Mouse (Mus musculus) regulatory T cell (primary cell): ENCODE measurements around the gene Tgm7.
"Not testable (repeated sequence)": the region's sequence is repeated elsewhere in the genome, so short reads cannot be mapped to it uniquely, and the experiment has no call there.

Experiments
- in situ Hi-C: fragments of 300-600 bp; cut with MboI, MseI; formaldehyde crosslinking; loops from one replicate; pipeline ENCODE4 v1.15.1; 2025; ENCODE audit warnings: high pct_unique_total_duplicates

Tgm7 gene

DNA sequence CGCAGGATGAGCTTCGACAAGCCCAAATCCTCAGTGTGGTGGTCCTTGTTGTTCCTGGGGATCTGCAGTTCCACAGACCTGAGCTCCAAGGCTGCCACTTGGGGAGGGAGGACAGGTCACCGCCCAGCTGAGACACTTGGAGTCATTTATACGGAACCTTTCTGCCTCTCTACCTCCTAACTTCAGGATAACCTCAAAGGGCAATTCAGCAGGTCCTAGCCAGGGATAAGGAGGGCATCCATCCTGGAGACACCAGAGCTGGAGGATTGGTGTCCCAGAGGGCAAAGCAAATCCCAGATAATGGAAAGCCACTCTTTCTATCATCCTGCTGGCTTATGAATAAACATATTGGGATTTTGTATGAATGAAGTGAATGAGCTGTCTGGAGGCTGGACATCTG is at the start of gene Tgm7:
Gene Tgm7, minus strand, starts transcription at position 101 of the 400 bp plus-strand sequence.
- in situ Hi-C loops, result no loop called here

DNA sequence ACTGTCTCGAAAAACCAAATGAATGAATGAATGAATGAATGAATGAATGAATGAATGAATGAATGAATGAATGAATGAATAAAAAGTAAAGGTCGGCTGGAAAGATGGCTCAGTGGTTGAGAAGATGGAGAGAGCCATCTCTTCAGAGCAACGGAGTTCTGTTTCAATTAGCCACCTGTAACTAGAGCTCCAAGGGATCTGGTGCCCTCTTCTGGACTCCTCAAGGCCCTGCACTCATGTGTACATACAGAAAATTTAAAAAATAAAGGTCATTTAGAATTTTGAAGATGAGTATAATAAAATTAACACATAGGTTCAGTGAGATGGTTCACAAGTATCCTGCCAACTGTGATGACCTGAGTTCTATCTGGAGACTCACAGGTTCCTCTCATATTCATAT is 43.5 kb upstream of the Tgm7 start:
- in situ Hi-C loops, result no loop called here

DNA sequence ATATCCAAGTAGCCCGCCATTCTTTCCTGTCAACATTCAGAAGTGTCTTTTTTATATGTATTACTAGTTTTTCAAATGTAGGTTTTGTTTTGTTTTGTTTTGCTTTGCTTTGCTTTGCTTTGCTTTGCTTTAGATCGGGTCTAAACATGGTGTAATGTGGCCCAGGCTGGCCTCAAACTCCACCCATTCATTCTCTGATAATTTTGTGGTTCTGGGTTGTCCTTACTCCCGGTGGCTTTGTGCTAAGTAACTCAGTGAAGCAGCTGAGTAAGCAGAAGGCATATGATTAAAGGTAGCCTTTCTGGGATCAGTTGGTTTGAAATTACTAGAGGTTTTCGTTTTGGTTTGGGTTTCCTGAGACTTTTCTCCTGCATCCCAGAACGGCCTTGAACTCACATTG is 40.1 kb upstream of the Tgm7 start:
- in situ Hi-C loops, result no loop called here

- in situ Hi-C loops, result loop anchor here (5.0 kb wide), 1 partner anchor 170 kb away; the partner anchor contains the start of gene Ubr1
These were observed 32.8 kb upstream of the Tgm7 start for GRCm38 (mm10) chr2:121142415-121142814.

GRCm38 (mm10) chr2:121141216-121142035 is 31.8 kb upstream of the Tgm7 start:
- in situ Hi-C loops, result loop anchor here (5.0 kb wide), 1 partner anchor 169 kb away; the partner anchor contains the start of gene Ubr1

- in situ Hi-C loops, result loop anchor here (5.0 kb wide), 1 partner anchor 168 kb away; the partner anchor contains the start of gene Ubr1
These were observed 30.7 kb upstream of the Tgm7 start, which contains the start of the genes Adal and Lcmt2 for GRCm38 (mm10) chr2:121140018-121140882. Gene Adal, plus strand, starts transcription at chr2:121140428. Gene Lcmt2, minus strand, starts transcription at chr2:121140653.

GRCm38 (mm10) chr2:121139266-121140017 is 29.8 kb upstream of the Tgm7 start:
- in situ Hi-C loops, result loop anchor here (5.0 kb wide), 1 partner anchor 167 kb away; the partner anchor contains the start of gene Ubr1

GRCm38 (mm10) chr2:121137371-121137770 is 27.8 kb upstream of the Tgm7 start:
- in situ Hi-C loops, result no loop called here

DNA sequence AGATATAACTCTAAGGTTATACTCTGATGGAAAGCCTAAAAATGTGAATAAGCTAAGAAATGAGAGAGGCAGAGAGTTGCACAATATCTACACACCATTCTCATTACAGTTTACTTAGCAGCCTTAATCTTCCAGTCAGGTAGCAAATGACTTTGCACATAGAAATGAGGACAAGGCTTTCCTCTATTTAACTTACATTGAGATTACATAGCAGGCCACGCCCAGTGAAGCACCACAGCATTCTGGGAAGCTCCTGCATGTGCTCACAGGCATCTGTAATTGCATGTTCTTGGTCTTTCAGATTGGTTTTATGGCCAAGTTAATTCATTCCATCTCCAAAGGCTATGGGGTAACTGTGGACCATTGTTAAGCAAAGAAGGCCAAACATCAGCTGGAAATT is 23.2 kb upstream of the Tgm7 start:
- in situ Hi-C loops, result no loop called here

GRCm38 (mm10) chr2:121128865-121129620 is 19.4 kb upstream of the Tgm7 start:
- in situ Hi-C loops, result no loop called here

DNA sequence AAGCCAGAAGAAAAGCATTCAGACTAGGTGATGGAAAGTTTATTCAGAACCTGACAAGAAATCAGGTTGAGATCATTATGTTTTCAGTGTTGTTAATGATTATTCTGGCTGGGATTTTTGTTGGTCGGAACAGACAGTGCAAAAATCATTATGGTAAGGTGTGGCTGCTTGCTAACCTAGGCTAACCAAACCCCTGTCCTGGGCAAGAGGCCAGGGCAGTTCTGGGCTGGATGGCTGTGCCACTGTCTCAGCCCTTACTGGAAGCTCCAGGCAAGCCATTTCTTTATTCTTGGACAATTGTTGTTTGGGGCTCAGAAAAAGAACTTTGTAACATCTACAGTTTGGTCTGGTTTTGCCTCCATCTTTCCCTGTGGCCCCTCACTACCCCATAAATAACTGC is 17.9 kb upstream of the Tgm7 start:
- in situ Hi-C loops, result no loop called here

DNA sequence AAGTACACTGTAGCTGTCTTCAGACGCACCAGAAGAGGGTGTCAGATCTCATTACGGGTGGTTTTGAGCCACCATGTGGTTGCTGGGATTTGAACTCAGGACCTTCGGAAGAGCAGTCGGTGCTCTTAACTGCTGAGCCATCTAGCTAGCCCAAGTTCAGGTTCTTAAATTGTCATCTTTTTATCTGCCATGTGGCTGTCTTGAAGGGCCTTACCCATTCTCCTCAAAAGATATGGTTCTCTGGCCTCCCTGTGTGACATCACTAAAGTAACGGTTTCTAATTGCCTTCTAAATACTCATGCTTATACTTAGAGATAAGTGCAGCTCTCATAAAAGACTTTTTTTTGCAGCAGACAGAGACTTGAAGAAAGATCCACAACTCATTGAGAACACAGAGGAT is 16.7 kb upstream of the Tgm7 start:
- in situ Hi-C loops, result not testable (repeated sequence)

- in situ Hi-C loops, result no loop called here
These were observed 9.7 kb upstream of the Tgm7 start for GRCm38 (mm10) chr2:121119260-121119659.

DNA sequence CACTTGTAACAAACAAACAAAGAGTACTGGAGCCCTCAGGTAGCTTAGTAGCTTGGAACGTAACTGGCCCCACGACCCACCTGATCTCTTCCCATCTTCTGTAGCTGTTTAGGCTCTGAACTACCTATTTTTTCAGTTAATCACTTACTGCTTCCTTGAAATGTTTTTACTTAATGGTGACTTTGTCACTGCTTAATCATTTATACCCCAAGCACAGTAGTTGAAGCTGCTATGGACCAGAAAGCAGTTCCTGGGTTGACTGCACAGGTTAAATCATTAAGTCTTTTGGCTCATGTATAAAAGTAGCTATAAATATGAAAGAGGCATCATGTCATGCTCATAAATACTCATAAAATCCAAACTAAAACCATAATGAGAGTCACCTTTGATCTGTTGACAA is 5.8 kb upstream of the Tgm7 start:
- in situ Hi-C loops, result no loop called here

GRCm38 (mm10) chr2:121105940-121106339 is 3.7 kb downstream of the Tgm7 start:
- in situ Hi-C loops, result no loop called here

DNA sequence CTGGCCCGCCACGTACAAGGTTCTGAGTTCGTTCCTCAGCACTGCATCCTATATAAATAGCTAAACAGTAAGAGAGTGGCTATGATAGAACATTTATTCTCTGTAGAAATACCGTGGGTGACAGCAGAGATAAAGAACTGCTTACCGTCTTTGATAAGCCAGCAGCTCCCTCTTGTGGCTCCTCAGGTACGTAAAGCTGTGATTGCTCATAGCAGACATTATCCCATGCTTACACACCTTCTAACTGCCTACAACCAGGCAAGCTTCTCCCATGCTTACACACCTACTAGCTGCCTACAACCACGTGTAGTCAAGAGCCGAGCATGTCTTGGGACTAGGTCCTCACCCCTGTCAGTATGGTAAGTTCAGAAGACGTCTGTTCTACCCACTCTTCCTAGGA is 7.5 kb downstream of the Tgm7 start:
- in situ Hi-C loops, result no loop called here

DNA sequence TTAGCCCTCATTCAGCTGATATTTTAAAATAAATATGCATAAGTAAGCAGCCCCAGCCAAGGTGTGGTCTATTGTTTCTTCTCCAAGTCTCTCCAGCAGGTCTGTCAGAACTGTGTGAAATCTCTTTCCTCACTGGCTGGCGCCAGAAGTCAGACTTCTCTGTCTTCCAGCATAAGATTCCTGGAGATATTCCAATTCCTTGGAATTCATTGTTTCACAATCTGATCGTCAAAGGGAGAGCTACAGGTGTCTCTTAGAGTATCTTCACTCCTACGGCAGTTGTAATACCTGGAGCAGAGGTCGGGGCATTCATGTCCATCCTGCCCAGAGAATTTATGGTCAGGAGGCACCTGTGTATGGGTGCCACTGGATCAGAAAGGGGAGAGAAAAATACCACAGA is 19.8 kb downstream of the Tgm7 start:
- in situ Hi-C loops, result no loop called here

DNA sequence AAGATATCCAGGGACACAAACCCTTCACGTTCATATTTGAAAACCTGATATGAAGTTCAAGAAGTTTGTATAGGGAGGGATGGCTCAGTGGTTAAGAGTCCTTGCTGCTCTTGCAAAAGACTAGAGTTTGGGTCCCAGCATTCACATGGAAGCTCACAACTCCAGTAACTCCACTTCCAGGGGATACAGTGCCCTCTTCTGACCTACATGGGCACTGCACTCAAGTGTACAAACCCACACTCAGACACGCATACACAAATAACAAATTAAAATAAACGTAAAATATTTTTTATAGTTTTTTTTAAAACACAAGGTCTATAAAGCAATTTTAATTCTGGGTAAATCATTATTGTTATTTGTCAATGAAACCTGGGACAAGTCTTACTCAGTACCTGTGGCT is 21.1 kb downstream of the Tgm7 start:
- in situ Hi-C loops, result no loop called here

- in situ Hi-C loops, result no loop called here
These were observed 24.0 kb downstream of the Tgm7 start, which contains the start of gene Tgm5 for GRCm38 (mm10) chr2:121085480-121086185. Gene Tgm5, minus strand, starts transcription at chr2:121085841.

DNA sequence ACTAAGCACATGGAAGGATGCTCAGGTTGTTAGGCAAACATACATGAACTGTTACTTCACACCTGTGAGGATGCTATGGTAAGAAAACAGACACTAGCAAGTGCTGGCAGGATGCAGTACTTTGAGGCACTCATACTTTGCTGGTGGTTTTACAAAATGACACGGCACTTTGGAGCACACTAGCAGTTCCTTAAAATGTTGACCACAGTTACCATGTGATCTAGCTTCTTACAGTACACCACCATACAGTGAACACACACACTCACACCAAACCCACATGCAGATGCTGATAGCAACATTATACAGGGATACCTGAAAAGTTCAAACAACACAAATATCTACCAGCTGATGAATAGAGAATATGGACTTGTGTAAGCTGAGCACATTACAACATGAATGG is 27.0 kb downstream of the Tgm7 start:
- in situ Hi-C loops, result no loop called here
